ENCODE assay signal across 17 mouse cellular contexts in the genomic region with DNA sequence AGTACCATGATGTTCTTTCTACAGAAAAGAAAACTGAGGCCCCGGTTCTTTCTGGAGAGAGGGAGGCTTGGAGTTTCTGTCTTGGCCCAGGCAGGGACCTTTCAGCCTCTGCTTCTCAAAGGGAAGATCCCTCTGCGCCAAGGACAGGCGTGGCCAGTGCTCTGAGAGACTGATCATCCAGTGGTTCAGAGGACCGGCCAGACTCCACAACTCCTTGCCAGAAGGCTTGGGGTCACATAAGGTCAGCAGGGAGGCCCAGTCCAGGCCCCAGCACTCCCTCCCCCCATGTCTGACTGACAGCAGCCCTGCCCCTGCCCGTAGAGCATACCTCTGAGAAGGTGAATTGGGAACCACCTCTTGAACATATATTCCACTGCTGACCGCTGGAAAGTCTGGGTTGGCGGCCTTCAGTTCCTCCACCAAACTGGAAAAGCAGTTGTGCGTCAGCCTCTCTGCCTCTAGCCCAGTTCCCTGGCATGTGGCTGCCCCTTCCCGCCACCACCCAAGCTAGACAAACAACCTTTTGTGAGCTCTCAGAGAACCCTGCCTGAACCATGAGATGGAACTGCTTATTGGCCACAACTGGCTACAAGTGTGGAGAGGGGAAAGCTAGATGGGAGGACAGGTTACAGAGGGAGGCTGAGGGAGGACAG. TPM values are rescaled to one million over a fixed set of nuclear protein-coding genes. Genes with fewer than 3 reads are reported as not detected.
DNase-seq lines count a peak whose midpoint lies in the region; ATAC-seq lines count a peak whose summit lies in the region.
"Had no signal": no experiment of that assay in that cellular context is flagged by ENCODE, and none has a peak within 500 bp of the region (broad histone marks: within the 10 kb centered on the region; RNA-seq: fewer than 3 reads in every experiment).

No protein-coding gene starts in this region.

- no peak for ATAC-seq in midbrain, embryonic 11.5 days (ENCODE audit: low FRiP score)
- no peak for ATAC-seq in midbrain, embryonic 13.5 days
- no peak for ATAC-seq in intestine, embryonic 15.5 days
- ATAC-seq: lung, postnatal 0 days had no signal

- intact Hi-C loops in gastrocnemius, postnatal 36 days (cut with DNase I): no loop called here

- no peak overlapping the region for H3K4me2 ChIP-seq in midbrain, embryonic 11.5 days
- no peak overlapping the region for H3K4me2 ChIP-seq in midbrain, embryonic 13.5 days (replicated peaks)
- H3K4me2 ChIP-seq in intestine, embryonic 15.5 days (replicated peaks): no peak overlapping the region
- H3K4me2 ChIP-seq: liver, embryonic 11.5 days had no signal

- no peaks in the 10 kb centered on the region for H3K36me3 ChIP-seq in midbrain, embryonic 11.5 days (ENCODE audit: control insufficient read depth, insufficient read depth, low read length)
- no peaks in the 10 kb centered on the region for H3K36me3 ChIP-seq in midbrain, embryonic 13.5 days
- H3K36me3 ChIP-seq in intestine, embryonic 15.5 days: no peaks in the 10 kb centered on the region
- H3K36me3 ChIP-seq: midbrain, embryonic 10.5 days had no signal

- H3K27me3 ChIP-seq in midbrain, embryonic 11.5 days (ENCODE audit: control insufficient read depth, insufficient read depth, low read length): no peaks in the 10 kb centered on the region
- no peaks in the 10 kb centered on the region for H3K27me3 ChIP-seq in midbrain, embryonic 13.5 days
- H3K27me3 ChIP-seq in intestine, embryonic 15.5 days (replicated peaks): no peaks in the 10 kb centered on the region

- WGBS in midbrain, embryonic 11.5 days: 80% methylated on average over 9 of the region's 9 CpGs
- 82% methylated on average over 9 of the region's 9 CpGs for WGBS in midbrain, embryonic 13.5 days
- 61% methylated on average over 9 of the region's 9 CpGs for WGBS in intestine, embryonic 15.5 days

- no peak overlapping the region for H3K9ac ChIP-seq in midbrain, embryonic 11.5 days (ENCODE audit: low read length)
- no peak overlapping the region for H3K9ac ChIP-seq in midbrain, embryonic 13.5 days (replicated peaks)
- no peak overlapping the region for H3K9ac ChIP-seq in intestine, embryonic 15.5 days

- H3K4me1 ChIP-seq in midbrain, embryonic 11.5 days (ENCODE audit: control insufficient read depth, insufficient read depth, low read length): no peaks in the 10 kb centered on the region
- H3K4me1 ChIP-seq in midbrain, embryonic 13.5 days (replicated peaks): no peaks in the 10 kb centered on the region
- no peaks in the 10 kb centered on the region for H3K4me1 ChIP-seq in intestine, embryonic 15.5 days (replicated peaks)
- H3K4me1 ChIP-seq: midbrain, embryonic 10.5 days had no signal

- no peak overlapping the region for H3K4me3 ChIP-seq in midbrain, embryonic 11.5 days (ENCODE audit: low read depth, low read length)
- H3K4me3 ChIP-seq in midbrain, embryonic 13.5 days (replicated peaks): no peak overlapping the region
- H3K4me3 ChIP-seq in intestine, embryonic 15.5 days (replicated peaks): no peak overlapping the region
- H3K4me3 ChIP-seq: midbrain, embryonic 10.5 days; myocyte had no signal

- peak; percentile 12 for DNase-seq in embryo, embryonic 9.5 days (ENCODE audit: extremely low spot score)
- DNase-seq in embryo, embryonic 11 days: no peak
- DNase-seq in midbrain, embryonic 11.5 days (ENCODE audit: low spot score, missing footprints): peak; percentile 26
- peak; percentile 62 to 77 for DNase-seq in gastrocnemius, postnatal 36 days
- DNase-seq in testis, postnatal 10 days (ENCODE audit: low spot score): peak; percentile 61
- no peak for DNase-seq in left cerebral cortex, adult 11 months (ENCODE audit: low spot score)
- DNase-seq: B cell, adult 2 months; cerebellum, adult 11-12 months; right cerebral cortex, postnatal 4 days; thymus, postnatal 4 days had no signal

- no peaks in the 10 kb centered on the region for H3K9me3 ChIP-seq in midbrain, embryonic 11.5 days (ENCODE audit: control insufficient read depth, low read length)
- no peaks in the 10 kb centered on the region for H3K9me3 ChIP-seq in midbrain, embryonic 13.5 days
- no peaks in the 10 kb centered on the region for H3K9me3 ChIP-seq in intestine, embryonic 15.5 days
- H3K9me3 ChIP-seq: midbrain, embryonic 10.5 days had no signal

- no peak overlapping the region for H3K27ac ChIP-seq in midbrain, embryonic 11.5 days (ENCODE audit: low read depth, low read length)
- no peak overlapping the region for H3K27ac ChIP-seq in midbrain, embryonic 13.5 days
- no peak overlapping the region for H3K27ac ChIP-seq in intestine, embryonic 15.5 days
- H3K27ac ChIP-seq: kidney, postnatal 0 days; midbrain, embryonic 10.5 days had no signal

RNA-seq across cellular contexts. Expression of a gene that starts 25.7 kb away (rescaled TPM):
- 6.0 and 7.6 TPM in 2 replicates for polyA plus RNA-seq in midbrain, embryonic 11.5 days (2014; fragmentation: Nextera tagmentation; extraction: Ambion mirVana)
- polyA plus RNA-seq in midbrain, embryonic 13.5 days (2015; fragmentation: Nextera tagmentation; extraction: Ambion mirVana): 9.3 and 10.4 TPM in 2 replicates
- 10 to 100 TPM; 39.4 to 40.5 TPM for total RNA-seq in gastrocnemius, postnatal 36 days (2021)
- 47.2 and 48.2 TPM in 2 replicates for polyA plus RNA-seq in intestine, embryonic 15.5 days (2015; fragmentation: Nextera tagmentation; extraction: Ambion mirVana)

Comparison
In these comparisons a context has a peak if more than half of its experiments do, and no peak if none do; other contexts are left out.
1. DNase-seq: peak in embryo, embryonic 9.5 days (single experiment), midbrain, embryonic 11.5 days (single experiment), gastrocnemius, postnatal 36 days (2 of 2) and testis, postnatal 10 days (single experiment); none in embryo, embryonic 11 days (single experiment) and left cerebral cortex, adult 11 months (single experiment).